Mouse (Mus musculus): ENCODE data around the gene Sult2a4.
"Not testable (repeated sequence)": the region's sequence is repeated elsewhere in the genome, so short reads cannot be mapped to it uniquely, and the experiment has no call there.

The Sult2a4 gene

GRCm38 (mm10) chr7:13989507-13989906 is at the start of gene Sult2a4:
Sult2a4 (minus strand) TSS chr7:13989607.
- not testable (repeated sequence) for DNase-seq (ENCODE audit: low spot score)

DNA sequence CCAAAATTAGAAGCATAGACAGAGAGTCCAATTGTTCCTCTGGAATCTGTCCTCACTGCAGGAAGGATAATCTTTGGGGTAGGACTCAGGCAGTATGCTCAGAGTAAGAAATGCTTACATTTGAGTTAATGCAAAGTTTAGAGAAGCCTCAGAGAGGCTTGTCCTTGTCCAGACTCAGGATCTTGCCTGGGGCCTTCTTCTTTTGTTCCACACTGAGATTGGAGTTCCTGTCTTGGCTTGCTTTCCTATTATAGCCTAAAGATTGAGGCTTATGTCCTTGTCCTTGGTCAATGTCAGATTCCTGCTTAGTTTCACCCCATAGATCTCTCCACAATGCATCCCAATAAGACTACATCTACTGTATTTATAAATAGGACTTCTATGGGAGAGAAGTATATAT is 41.4 kb upstream of the Sult2a4 start:
- DNase-seq (ENCODE audit: low spot score): not testable (repeated sequence)

DNA sequence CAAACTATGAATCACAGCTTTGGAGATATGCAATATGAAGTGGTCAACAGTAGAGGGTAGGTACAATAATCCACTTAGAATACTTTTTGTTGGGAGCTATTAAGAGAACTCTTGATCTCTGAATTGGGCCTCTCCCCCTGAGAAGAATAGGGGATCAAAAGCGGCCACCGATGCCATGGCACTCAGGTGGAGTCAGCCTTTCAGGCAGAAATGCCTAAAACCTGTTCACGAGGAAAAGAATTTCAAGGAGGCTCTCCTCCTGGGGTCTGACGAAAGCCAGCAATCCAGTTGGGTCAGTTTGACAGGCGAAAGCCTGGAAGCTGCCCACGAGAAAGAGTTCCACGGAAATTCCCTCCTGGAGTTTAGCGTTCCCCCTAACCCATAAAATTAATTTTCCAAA is 23.7 kb upstream of the Sult2a4 start:
- DNase-seq (ENCODE audit: low spot score): no peak

GRCm38 (mm10) chr7:14010686-14011085 is 21.3 kb upstream of the Sult2a4 start:
- DNase-seq (ENCODE audit: low spot score): not testable (repeated sequence)

Data from urinary bladder, postnatal 10 days (tissue).